Mouse (Mus musculus) spleen, adult 2 months (tissue): ENCODE measurements around the gene Tigit.

ENCODE experiments used
- CTCF ChIP-seq: fragments of 200-500 bp; IDR thresholded peaks from 2 replicates; pipeline ENCODE4 v1.5.1; 2011; ENCODE audit warnings: mild to moderate bottlenecking, inconsistent platforms; ENCODE audit not compliant: insufficient read depth, insufficient read length, insufficient replicate concordance; ENCODE audit errors: extremely low read depth
- POLR2A ChIP-seq: fragments of 200-500 bp; IDR thresholded peaks from 2 replicates; pipeline ENCODE4 v1.6.1; 2011; ENCODE audit warnings: low read depth, low read length, inconsistent platforms

DNA sequence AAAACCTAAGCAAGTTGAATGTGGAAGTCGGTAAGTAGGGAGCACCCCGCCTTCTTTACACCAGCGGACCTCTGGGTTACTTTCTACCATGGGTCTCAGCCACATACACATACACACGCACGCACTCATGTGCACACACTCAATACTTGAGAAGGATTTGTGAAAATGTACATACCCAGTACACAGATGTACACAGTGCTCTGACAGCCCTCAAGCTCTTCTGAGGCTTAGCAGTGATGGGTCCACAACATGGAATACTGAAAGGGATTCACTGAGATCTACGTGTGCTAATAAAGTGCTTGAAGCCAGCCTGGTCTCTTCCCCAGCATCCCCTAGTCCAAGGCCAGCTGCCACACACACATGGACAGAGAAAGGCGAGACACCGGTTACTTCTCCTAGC, 26.7 kb downstream of the Tigit start:
- no peak for TF ChIP-seq CTCF
- TF ChIP-seq POLR2A = no peak
